Mouse (Mus musculus) heart, adult 2 months (tissue): Measurements from ENCODE around the gene Fndc3b. TPM values are rescaled to one million over a fixed set of nuclear protein-coding genes. Genes with fewer than 3 reads are reported as not detected.

Experiments used
- DNase-seq, 2 experiments: peaks; one replicate each; pipeline ENCODE4 v3.0.0; 2021
- H3K27ac ChIP-seq: fragments of 200-600 bp; 2 replicates; pipeline ENCODE4 v1.8.1; 2022
- H3K27me3 ChIP-seq: fragments of 200-500 bp; 2 replicates; pipeline ENCODE4 v1.6.1; 2012; ENCODE audit warnings: mild to moderate bottlenecking, low read length, inconsistent platforms, mixed read lengths; ENCODE audit not compliant: control insufficient read depth, insufficient read depth
- H3K36me3 ChIP-seq: fragments of 200-500 bp; 2 replicates; pipeline ENCODE4 v1.6.1; 2012; ENCODE audit warnings: low read length, inconsistent platforms; ENCODE audit not compliant: control insufficient read depth, insufficient read depth
- H3K4me1 ChIP-seq: fragments of 200-500 bp; 2 replicates; pipeline ENCODE4 v1.6.1; 2011; ENCODE audit warnings: low read length; ENCODE audit not compliant: control insufficient read depth, insufficient read depth
- H3K4me3 ChIP-seq: fragments of 200-600 bp; 2 replicates; pipeline ENCODE4 v1.8.1; 2022
- H3K79me2 ChIP-seq: fragments of 200-500 bp; replicated peaks from 2 replicates; pipeline ENCODE4 v1.6.1; 2012; ENCODE audit warnings: mild to moderate bottlenecking, inconsistent platforms, low read length, moderate library complexity, mixed read lengths; ENCODE audit not compliant: control insufficient read depth, insufficient read depth
- H3K9ac ChIP-seq: fragments of 200-500 bp; 2 replicates; pipeline ENCODE4 v1.6.1; 2012; ENCODE audit warnings: low read depth, mild to moderate bottlenecking, control low read depth, inconsistent platforms, low read length, mixed read lengths
- CTCF ChIP-seq: fragments of 200-600 bp; IDR thresholded peaks from 2 replicates; pipeline ENCODE4 v1.8.1; 2022; ENCODE audit warnings: antibody characterized with exemption, mild to moderate bottlenecking, moderate library complexity
- EP300 ChIP-seq: fragments of 200-500 bp; IDR thresholded peaks from 2 replicates; pipeline ENCODE4 v1.6.1; 2011; ENCODE audit warnings: low read depth, low read length, control low read depth; ENCODE audit not compliant: insufficient read depth
- POLR2A ChIP-seq: fragments of 200-500 bp; IDR thresholded peaks from 2 replicates; pipeline ENCODE4 v1.6.1; 2011; ENCODE audit warnings: mild to moderate bottlenecking, low read depth, low read length, control low read depth; ENCODE audit not compliant: insufficient read depth
- WGBS: fragments of 180-500 bp; shearing (Covaris S2); methylation state at CpG from one replicate; pipeline ENCODE4 v1.1.7; 2018; 5-methylcytosine and 5-hydroxymethylcytosine counted together
- intact Hi-C: fragments of 180-260 bp; cut with DNase I; formaldehyde crosslinking; loops from one replicate; pipeline ENCODE4 v1.15.1; 2025
- polyA plus RNA-seq: library from polyadenylated mRNA; depleted of rRNA; stranded (reverse); fragments of >200 nt; gene quantifications from 2 replicates; pipeline ENCODE4 v1.2.3, GENCODE M21; 2012
- total RNA-seq, 2 experiments: library from RNA; stranded (reverse); gene quantifications; 2 replicates each; pipeline ENCODE4 v1.2.3; 2021

Gene Fndc3b
- total and polyA plus RNA-seq, 3 experiments = 15.3 to 57.4 (median 52.1) TPM

DNA sequence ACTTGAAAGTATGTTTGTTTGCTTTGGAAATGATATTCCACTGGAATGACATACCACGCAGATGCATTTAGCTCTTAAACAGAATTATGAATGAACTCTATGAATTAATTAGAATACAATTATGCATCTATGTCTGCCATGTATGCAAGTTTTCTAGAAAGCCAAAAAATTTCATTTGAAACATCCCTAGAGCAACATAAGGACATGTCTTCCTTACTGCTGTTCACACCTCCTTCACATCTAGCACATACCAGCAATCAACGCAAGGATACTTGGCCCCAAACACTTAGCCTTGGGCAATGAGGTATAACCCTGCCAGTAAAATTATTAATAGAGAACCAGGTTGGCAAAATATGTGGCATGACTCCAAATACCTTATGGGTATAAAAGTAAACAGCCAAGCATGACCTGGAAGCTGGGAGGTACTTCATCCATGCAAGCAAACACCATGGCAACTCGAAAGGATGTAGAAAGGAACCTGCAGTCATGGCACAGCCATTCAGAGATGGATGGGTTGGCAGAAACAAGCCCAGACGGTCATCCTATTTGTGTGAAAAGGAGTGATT, 52.8 kb downstream of the Fndc3b start:
- H3K27me3 ChIP-seq = no peaks in the 10 kb centered on the region
- 68% methylated on average over 4 of the region's 4 CpGs for WGBS
- H3K4me1 ChIP-seq = peaks cover 32% of the 10 kb centered on the region
- H3K9ac ChIP-seq = no peak overlapping the region
- H3K79me2 ChIP-seq = peaks cover 12% of the 10 kb centered on the region
- peaks cover 5% of the 10 kb centered on the region for H3K36me3 ChIP-seq
- H3K4me3 ChIP-seq = no peak overlapping the region
- no peak overlapping the region; the same call in 1 of the 2 replicates for H3K27ac ChIP-seq
- no peak for DNase-seq
- no peak for TF ChIP-seq POLR2A
- no peak for TF ChIP-seq EP300
- TF ChIP-seq CTCF = no peak
- intact Hi-C loops = loop anchor here (5.0 kb wide), 1 partner anchor 41 kb away; no protein-coding TSS in a partner anchor

DNA sequence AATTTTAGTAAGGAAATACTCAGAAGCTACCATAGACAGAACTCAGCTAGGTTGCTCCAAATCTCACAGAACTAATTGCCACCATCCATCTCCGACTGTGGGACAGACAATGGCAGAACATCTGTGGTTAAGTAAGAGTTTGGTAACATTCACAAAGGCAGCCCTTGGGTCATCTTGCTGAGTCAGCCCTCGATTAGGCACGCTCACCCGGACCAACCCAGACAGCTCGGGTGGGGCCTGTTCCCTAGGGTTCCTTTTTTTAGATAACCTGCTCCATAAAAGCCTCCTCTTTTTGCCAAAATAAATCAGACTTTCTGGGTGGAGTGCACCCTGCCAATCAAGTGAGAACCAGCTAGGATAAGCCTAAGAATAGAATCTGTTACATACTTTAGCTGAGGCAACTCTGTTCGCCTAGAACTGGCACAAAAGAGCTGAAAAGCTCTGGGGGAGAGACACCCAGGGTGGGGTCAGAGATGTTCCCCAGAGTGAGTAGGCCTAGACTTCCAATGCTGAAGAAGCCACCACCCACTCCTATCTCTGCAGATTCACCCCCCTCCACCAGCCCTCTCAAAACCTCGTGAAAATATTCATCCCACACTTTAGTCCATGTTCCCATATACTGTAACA, 54.2 kb downstream of the Fndc3b start:
- Histone ChIP-seq H3K36me3 (peaks cover 3% of the 10 kb centered on the region), H3K4me1 (peaks cover 31% of the 10 kb centered on the region), H3K9ac (no peak overlapping the region), H3K79me2 (peaks cover 8% of the 10 kb centered on the region), H3K27ac (peak overlapping the region; percentile 68), H3K4me3 (no peak overlapping the region), H3K27me3 (no peaks in the 10 kb centered on the region)
- TF ChIP-seq POLR2A (no peak), EP300 (0 out of 2 replicates have a peak, but pooled peaks have one; percentile 56)
- WGBS = 5% methylated on average over 7 of the region's 7 CpGs
- intact Hi-C loops = loop anchor here (5.0 kb wide), 1 partner anchor 40 kb away; no protein-coding TSS in a partner anchor
- DNase-seq = peak; percentile 58 to 82

DNA sequence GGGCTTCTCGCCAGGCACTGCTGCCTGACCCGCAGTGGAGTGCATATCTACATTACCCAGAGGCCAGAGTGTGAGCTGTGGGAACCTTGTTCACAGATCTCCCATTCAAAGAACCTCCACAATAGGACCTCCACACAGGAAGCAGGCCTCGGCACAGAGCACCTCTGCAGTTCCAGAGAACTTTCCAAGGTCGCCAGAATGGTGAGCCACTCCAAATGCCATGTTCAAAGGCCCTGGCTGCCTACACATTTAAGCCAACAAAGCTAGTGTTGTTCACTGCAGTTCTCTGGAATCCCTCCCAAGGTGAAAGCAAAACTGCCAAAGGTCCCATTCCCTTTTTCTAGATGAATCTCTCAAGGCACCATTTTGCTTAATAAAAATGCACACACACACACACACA, 55.4 kb downstream of the Fndc3b start:
- H3K9ac ChIP-seq = no peak overlapping the region
- H3K27me3 ChIP-seq = no peaks in the 10 kb centered on the region
- WGBS = 20% methylated on average over 4 of the region's 4 CpGs
- peaks cover 4% of the 10 kb centered on the region; the same call in 1 of the 2 replicates for H3K79me2 ChIP-seq
- no peak overlapping the region for H3K4me3 ChIP-seq
- TF ChIP-seq CTCF (no peak), POLR2A (no peak), EP300 (no peak)
- peak overlapping the region; percentile 68 for H3K27ac ChIP-seq
- peaks cover 34% of the 10 kb centered on the region for H3K4me1 ChIP-seq
- peak in 1 of 2 experiments; percentile 49 for DNase-seq
- intact Hi-C loops = loop anchor here (5.0 kb wide), 1 partner anchor 38 kb away; no protein-coding TSS in a partner anchor
- H3K36me3 ChIP-seq = peaks cover 3% of the 10 kb centered on the region

DNA sequence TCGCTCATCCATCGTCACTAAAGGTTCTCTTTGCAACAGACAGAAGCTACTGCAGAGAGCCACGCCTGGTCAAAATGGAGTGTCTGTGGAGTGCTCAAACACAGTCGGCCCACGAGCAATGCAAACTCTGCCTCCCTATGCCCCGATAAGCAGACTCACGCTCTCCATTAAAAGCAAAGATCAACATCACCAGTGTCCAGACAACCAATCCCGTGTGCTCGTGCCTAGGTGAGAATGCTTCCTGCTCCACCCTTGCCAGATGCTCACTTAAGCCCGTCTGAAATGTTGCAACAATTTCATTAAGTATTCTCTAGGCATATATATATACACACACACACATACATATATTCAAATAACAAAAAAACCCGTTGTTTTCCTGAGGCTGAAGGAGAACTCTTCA, 56.1 kb downstream of the Fndc3b start:
- H3K4me1 ChIP-seq = peaks cover 34% of the 10 kb centered on the region
- peak overlapping the region; percentile 68 for H3K27ac ChIP-seq
- no peak overlapping the region for H3K4me3 ChIP-seq
- H3K27me3 ChIP-seq = no peaks in the 10 kb centered on the region
- peaks cover 3% of the 10 kb centered on the region for H3K36me3 ChIP-seq
- intact Hi-C loops = loop anchor here (5.0 kb wide), 1 partner anchor 38 kb away; no protein-coding TSS in a partner anchor
- no peak for DNase-seq
- H3K9ac ChIP-seq = no peak overlapping the region
- peaks cover 4% of the 10 kb centered on the region; the same call in 1 of the 2 replicates for H3K79me2 ChIP-seq
- TF ChIP-seq POLR2A (no peak), CTCF (no peak), EP300 (no peak)
- 73% methylated on average over 11 of the region's 11 CpGs for WGBS

DNA sequence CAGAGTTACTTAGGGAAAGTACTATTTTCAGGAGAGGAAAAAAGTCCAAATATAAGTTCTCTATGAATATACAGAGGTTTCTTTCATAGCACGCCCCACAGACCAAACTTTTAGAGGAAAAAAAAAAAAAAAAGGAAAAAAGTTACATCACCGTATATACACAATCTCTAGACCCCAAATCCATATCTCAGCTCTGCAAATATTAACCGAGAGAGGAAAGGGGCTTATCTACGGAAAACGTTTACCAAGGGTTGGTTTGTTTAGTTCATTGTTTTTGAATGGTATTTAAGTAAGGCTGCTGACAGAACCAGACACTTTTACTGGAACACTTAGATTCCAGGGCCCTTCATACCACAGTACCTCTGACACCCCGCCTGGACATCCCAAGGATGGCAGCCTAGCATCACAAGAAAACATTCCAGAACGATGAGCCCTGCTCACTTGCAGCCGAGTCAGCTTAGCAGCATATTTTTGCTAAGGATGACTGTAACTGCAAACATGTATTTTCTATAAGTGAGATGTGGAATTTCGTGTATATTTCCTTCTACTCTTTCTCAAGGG, 58.6 kb downstream of the Fndc3b start:
- Histone ChIP-seq H3K36me3 (peaks cover 5% of the 10 kb centered on the region), H3K9ac (no peak overlapping the region), H3K4me1 (peaks cover 37% of the 10 kb centered on the region), H3K4me3 (no peak overlapping the region), H3K27me3 (no peaks in the 10 kb centered on the region), H3K27ac (no peak overlapping the region; the same call in 1 of the 2 replicates), H3K79me2 (peaks cover 3% of the 10 kb centered on the region; the same call in 1 of the 2 replicates)
- DNase-seq = no peak
- peak; percentile 23; the same call in 1 of the 2 replicates for TF ChIP-seq CTCF
- TF ChIP-seq POLR2A = no peak
- intact Hi-C loops = no loop called here
- 54% methylated on average over 9 of the region's 9 CpGs for WGBS

DNA sequence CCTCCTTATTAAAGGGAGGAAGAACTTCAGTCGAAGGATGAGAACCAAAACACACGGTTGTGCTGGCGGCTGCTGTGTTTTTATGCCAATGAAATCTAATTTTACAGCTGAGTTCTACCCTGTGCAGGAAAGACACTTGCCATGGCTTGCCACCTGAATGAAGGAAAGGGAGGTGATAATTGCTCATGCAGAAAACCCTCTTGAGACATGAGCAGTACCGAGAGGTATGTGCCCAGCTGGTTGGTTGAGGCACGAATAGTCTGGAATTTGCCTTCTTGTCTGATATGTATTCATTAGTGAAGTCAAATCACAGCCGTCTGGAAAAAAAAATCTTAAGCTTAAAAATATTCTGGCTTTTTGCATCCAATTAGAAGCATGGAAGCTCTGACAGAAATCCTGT, 59.4 kb downstream of the Fndc3b start:
- Histone ChIP-seq H3K79me2 (peaks cover 3% of the 10 kb centered on the region; the same call in 1 of the 2 replicates), H3K27ac (peak overlapping the region; percentile 21), H3K9ac (no peak overlapping the region), H3K36me3 (peaks cover 5% of the 10 kb centered on the region), H3K4me3 (no peak overlapping the region), H3K27me3 (no peaks in the 10 kb centered on the region), H3K4me1 (peaks cover 33% of the 10 kb centered on the region)
- 42% methylated on average over 6 of the region's 6 CpGs for WGBS
- TF ChIP-seq POLR2A (no peak), EP300 (no peak), CTCF (no peak)
- no peak for DNase-seq
- intact Hi-C loops = no loop called here
